Mouse (Mus musculus) mouse embryonic stem cell (cell line): ENCODE data around the gene Osbpl7.

Experiments used
- in situ Hi-C, 2 experiments: fragments of 300-500 bp; cut with MboI; formaldehyde crosslinking; loops; 1 replicate in 1 of 2; 3 replicates in 1 of 2; pipeline ENCODE4 v1.14.3; 2019 to 2020; ENCODE audit warnings: low sequenced_read_pairs in 2 of 2, low pct_unique_long_range_greater_than_20kb in 1 of 2, mixed read lengths in 1 of 2; ENCODE audit not compliant: unreplicated experiment in 1 of 2

Gene Osbpl7

DNA sequence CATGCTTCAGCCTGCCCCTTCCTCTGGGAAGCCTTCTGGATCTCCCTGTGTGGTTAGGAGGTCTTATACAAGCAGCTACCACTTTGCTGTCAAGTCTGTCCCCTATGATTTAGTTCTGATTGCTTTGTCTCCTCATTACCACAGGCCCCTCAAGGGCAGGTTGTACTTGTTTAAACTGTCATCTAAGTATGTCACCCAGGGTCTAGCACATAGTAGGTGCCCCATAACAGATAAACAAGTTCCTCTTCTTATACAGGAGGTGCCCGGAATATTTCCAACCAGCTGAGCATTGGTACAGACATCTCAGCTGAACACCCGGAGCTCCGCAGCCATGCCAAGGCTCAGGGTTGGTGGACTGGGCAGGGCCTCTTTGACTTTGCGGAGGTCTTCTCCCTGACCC is 17.9 kb upstream of the Osbpl7 start:
- in situ Hi-C loops, result no loop called here

DNA sequence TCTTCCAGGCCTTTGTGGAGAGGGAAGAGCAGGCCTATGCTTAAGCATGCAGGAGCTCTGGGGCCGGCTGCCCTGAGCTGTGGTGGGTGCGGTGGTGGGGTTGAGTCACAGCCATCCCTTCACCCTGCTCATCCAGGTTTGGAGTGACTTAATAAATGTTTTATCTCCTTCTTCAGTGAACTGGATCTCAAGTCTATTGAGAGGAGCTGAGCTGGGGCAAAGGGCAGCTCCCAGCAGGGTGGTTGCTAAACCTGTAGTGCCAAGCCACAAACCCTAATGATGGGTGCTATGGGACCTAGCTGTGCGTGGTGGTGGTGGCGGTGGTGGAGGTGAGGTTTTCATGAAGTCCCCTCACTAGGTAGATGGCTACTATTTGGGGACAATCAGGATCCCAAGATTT is 16.6 kb upstream of the Osbpl7 start:
- in situ Hi-C loops, result no loop called here

DNA sequence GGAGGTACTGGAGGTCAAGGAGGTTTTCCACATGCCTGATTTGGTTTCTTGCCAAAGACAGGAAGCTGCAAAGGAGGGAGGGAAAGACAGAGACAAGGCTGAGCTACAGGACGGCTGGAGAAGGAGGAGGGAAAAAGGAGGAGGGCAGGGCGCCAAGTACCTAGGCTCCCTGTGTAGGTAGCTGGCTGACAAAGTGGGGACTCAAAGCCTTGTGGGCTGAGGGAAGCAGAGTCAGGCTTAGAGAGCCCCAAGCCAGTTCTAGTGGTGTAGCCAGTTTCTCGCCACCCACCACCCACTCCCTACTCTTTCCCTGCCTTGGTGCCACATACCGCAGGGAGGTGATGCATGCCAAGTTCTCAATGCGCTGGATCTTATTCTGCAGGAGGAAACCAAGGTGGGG is 14.3 kb upstream of the Osbpl7 start:
- in situ Hi-C loops, result no loop called here

DNA sequence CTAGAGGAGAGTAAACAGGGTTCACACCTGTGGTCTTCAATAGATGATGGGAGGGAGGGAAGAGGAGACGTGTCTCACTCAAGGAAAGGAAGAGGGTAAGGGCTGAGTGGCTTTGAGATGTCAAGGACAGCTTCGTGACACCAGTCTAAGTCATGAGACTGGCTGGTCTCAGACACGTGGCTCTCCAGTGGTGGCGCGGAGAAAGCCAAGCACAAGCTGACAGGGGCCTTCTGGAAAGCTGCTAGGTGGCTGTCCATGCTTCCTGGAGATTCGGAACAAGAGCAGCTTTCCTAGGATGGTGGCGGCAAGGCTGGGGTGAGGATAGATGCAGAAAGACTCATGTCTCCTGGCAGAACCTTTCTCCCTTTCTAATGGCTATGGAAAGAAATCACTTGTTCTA is 11.5 kb upstream of the Osbpl7 start:
- in situ Hi-C loops, result no loop called here

DNA sequence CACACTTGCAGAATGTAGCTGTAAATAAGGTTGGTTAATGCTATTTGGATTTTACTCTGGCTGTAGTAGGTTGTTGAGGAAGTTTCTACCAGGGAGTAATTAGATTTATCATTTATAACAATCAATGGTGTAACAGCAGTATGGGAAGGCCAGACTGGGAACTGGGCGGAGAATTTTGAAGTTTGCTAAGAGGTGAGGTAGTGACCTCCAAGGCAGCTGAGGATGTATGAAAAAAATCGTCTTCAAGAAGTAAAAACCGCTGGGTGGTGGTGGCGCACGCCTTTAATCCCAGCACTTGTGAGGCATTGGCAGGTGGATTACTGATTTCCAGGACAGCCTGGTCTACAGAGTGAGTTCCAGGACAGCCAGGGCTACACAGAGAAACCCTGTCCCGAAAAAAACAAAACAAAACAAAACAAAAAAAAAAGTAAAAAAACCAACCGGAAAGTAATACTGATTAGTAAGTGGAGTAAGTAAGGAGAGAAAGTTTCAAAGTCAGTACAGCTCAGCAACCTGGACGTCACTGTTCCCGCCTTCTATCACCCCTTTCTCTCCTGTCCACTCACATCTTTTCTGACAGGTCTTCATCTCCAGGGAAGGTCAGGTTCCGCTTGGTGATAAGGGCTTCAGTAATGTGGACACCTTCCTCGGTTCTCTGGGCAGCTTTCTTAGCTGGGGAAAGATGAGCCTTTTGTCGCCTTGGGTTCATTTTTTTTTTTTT is 10.0 kb upstream of the Osbpl7 start:
- in situ Hi-C loops, result no loop called here

DNA sequence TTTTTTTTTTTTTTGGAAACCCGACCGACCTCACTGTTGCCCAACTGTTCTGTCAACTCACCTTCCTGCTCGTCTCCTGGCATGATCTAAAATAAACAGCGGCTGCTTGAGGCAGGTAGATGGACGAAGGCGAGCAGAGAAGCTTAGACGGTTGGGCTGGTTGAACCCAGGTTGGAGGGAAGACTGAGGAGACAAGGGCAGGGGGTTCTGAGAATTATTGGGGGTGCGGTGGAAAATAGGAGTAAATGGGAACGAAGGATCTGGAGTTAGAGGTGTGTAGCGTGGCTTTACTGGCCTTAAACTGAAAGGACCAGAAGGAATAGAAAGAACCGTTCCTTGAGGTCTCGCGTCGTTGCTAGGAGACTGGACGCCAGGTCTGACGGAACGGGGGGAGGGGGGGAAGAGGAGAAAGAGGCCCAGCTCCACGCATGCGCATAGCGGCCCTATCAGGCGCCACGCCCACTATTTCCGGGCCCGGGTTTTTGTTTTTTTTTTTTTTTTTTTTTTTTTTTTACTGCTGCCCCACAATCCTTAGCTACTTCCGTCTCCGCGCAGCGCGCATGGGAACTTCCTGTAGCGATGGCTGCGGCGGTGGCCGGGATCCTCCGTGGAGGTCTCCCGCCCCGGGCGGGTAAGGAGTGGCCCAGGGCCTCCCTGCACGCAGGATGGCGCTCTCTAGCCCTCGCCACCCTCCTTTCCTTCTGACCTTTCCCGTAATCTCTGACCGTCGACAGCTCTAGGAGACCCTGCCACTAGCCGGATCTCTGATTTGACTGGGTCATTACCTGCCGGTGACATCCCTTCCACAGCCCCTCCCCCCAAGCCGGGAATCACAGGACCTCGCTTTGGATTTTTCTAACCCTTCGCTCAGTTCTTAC is 9.2 kb upstream of the Osbpl7 start, which contains the start of the genes Lrrc46 and Mrpl10:
Gene Lrrc46, minus strand, starts transcription at position 386 of the 878 bp plus-strand sequence.
Gene Mrpl10, plus strand, starts transcription at position 539 of the 878 bp plus-strand sequence.
- in situ Hi-C loops, result no loop called here

DNA sequence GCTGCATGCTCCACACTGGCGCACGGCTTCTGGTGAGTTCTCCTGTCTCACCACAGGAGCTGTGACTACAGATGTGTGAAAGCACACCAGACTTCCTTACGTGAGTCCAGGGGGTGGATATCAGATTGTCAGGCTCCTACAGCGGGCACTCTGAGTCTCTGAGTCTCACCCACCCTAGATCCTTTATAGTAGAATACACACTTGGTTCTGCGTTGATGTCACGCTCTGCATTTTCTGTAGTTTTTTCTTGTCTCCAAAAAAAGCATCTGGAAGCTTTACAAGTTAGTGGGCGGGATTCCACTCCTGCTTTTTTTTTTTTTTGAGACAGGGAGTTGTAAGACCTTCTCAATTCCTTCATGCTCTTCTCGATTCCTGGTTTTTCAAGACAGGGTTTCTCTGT is 5.5 kb upstream of the Osbpl7 start:
- in situ Hi-C loops, result no loop called here

DNA sequence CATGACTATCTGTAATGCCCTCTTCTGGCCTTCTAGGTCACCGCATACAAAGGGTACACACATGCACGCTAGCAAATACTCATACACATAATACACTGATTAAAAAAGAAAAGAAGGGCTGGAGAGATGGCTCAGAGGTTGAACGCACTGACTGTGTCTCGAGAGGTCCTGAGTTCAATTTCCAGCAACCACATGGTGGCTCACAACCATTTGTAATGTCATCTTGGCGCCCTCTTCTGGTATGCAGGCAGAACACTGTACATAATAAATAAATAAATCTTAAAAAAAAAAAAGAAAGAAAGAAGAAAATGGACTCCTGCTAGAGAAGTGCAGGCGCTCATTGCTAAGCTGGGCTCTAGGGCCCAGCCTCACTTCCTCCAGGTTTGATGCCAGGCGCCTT is 4.6 kb upstream of the Osbpl7 start:
- in situ Hi-C loops, result no loop called here

DNA sequence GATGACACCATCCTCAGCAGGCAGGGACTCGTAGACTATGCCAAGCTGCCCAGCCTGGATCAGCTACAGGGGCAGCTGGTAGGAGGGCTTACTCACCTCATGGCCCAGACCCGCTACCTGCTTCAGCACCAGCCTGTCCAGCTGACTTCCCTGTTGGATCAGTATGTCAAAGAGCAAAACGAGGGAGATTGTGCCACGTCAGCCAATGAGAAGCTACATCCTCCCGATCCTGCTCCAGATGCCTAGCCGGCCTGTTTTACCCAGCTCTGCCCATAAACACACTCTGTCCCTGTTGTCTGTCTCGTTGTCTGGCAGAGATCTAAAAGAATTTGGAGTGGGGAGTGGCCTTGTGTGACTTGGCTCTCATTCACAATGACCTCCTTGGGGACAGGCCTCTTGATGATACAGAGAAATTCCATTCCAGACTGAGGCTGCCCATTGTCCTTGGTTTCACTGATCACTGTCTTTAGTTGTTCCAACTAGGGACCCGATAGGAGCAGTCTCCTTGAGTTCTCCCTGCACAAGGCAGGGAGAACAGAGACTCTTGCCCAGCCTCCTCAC is 2.3 kb upstream of the Osbpl7 start:
- in situ Hi-C loops, result no loop called here

DNA sequence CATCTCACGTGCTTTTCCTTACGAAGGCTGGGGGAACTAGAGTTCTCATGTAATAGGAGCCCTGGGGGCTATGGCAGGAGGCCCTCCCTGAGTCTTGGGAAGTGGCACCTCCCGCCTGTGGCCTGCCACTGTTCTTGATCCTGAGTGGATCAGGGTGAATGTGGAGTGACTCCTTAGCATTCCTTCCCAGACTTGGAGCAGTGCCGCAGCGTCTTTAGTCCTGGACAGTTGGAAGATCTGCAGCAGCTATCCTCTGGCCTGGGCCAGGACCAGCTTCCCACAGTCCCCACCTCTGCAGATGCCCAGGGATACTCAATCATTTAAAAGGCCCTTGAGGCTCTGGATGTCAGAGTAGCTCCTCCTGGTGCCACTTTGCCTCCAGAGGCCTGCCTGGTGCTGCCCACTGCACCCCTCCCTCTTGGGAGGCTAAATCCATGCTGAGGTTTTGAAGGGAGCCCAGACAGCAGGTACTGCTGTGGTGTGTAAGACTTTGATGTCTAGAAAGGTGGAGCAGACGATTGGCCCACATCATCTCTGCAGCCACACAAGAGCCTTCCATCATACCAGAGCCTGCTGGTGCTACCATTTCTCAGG is 839 bp upstream of the Osbpl7 start:
- in situ Hi-C loops, result no loop called here

DNA sequence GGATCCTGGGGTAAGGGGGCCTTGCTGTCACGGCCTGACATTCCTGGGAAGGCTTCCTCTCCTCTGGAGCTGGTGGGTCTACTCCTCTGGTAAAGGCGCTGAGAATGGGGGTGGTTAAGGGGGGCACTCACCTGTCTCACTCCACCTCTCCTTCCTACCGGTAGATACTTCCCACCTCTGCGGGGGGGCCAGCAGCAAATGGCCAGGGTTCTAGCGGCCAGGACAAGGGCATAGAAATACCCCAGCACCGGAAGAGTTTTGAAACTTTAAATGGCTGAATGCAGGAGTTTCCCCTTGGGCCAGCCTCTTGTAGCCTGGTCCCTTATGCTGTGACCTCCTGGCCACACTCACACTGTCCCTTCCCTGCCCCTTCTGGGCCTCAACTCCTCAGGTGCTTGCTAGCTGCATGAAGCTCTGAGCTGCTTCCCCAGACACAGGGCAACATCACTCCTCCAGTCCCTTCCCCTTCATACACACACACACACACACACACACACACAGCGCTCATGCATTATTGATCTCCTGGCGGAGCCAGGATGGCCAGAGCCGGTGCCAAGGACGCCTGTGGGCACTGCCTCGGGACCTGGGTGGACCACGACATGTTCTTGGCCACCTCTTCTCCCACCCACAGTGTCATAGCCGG is 637 bp downstream of the Osbpl7 start:
- in situ Hi-C loops, result no loop called here

DNA sequence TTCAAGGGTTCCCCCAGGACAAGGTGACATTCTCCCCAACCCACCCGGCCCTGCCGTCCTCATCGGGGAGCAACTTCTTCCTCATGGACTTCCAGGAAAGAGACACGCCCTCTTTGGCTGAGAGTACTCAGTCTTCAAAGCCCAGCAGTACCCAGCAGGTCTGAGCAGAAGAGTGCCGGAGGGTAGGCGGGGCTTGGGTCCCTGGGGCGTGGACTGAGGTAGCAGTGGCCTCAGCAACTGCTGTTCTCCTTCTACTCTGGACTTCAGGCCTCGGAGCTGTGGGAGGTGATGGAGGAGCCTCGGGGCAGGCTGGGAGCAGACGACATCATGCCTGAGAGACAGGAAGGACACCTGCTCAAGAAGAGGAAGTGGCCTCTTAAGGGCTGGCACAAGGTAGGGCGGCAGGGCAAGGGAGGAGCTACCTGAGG is 1.8 kb downstream of the Osbpl7 start:
- in situ Hi-C loops, result no loop called here

DNA sequence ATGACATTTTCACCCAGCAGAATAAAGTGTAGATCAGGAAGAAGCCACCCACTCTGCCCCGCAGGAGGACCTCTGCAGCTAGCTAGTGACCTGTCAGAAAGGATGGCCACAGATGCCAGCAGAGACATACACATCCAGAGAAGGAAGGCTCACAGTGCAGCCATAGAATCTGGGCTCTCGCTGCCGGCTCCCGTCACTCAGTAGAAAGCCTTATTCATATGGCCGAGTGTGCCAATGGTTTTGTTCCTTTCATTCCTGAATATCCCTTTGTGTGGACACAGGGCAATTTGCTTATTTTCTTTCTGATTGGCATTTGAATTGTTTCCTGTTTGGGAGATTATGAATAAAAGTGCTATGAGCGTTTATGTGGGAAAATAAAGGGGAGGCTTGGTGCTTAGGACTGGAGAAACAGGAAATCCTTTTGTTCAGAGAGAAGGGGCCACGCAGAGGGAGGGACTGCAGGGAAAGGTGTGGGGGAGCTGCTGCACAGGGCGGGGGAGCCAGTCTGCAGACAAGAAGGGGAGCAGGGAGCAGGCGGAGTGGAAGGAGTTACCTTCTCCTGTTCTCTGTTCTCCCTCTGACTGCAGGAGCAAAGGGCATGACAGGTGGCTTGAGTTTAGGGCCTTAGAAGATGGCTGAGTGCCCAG is 13.0 kb downstream of the Osbpl7 start:
- in situ Hi-C loops, result no loop called here

DNA sequence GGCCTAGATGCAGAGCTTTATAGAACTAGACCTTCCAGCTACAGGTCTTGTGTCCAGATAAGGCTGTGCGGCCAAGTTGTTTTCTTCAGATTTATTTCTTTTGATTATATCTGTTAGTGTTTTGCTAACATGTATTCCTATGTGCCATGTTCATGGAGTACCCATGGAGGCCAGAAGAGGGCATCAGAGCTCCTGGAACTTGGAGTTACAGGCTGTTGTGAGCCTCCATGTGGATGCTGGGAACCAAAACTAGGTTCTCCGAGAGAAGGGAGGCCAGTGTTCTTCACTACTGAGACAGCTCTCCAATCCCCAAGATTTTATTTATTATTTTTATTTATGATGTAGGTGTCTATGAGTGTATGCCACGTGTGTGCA is 13.5 kb downstream of the Osbpl7 start:
- in situ Hi-C loops, result no loop called here

DNA sequence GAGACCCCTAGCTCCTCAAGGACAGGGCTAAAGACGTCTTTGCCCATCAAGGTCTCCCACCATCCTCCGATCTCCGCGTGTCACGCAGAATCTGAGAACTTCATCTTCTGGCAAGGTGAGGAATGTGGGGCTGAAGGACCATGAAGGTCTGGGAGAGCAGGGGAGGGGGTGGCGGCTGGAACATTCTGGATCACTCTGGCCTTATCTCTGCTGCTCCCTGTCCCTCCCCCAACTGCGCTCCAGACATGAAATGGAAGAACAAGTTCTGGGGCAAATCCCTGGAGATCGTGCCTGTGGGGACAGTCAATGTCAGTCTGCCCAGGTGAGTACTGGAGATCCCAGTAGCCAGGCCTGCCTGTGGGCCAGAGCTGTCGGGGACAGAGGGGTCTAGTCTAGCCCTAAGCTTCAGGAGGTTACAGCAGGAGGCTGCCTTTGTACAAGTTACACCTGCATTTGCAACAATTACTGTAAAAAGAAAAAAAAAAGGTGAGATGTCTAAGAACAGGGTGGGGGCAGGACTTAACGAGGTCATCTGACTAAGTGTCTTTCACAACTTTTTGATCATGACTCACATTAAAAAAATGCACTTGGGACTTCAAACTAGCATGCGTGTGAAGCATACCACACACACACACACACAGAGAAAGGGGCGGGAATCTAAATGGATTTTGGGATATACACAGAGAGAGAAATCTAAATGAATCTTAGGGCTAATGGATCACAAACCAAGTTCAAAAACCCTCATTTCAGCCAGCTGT is 15.3 kb downstream of the Osbpl7 start:
- in situ Hi-C loops, result no loop called here

DNA sequence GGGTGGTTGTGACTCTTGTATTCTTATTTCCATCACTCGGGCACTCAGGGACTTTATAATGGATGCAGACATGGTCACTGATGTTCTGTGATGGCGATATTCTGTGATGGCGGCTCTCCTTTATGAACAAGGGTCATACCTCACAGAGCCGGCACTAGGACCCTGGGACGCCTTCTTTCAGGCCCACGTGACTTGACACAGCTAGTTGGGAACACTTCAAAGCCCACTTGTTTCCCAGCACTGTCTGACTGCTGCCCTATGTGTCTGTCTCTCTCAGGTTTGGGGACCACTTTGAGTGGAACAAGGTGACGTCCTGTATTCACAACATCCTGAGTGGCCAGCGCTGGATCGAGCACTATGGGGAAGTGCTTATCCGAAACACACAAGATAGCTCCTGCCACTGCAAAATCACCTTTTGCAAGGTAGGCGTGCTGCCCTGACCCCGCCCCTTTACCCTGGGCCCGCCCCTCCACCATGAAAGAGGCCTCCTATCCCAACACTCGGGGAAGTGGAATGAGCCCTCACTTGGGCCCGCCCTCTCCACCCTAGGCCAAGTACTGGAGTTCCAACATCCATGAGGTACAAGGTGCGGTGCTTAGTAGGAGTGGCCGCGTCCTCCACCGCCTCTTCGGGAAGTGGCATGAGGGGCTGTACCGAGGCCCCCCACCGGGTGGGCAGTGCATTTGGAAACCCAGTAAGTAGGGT is 16.4 kb downstream of the Osbpl7 start:
- in situ Hi-C loops, result no loop called here

DNA sequence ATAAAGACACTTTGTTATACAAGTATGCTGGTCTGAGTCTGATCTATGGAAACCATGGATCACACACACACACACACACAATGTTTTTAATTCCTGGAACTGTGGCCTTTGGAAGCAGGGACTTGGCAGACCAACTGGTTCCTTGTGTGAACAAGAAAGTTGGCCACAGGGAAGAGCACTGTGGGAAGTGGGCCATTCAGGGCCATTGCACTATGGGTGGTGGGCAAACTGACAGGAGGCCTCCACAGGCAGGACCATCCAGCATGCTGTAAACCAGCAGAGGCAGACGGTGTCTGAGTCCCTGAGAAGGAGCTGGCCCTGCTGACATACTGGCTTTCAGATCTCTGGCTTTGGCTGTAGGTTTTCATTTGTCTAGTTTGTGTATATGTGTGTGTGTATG is 18.9 kb downstream of the Osbpl7 start:
- in situ Hi-C loops, result no loop called here
